Mouse (Mus musculus) heart, postnatal 0 days (tissue): ENCODE measurements around the gene Traf2. TPM values are rescaled to one million over a fixed set of nuclear protein-coding genes. Genes with fewer than 3 reads are reported as not detected.
A peak's percentile ranks its signal among the peaks of the same experiment; 100 is the strongest.

Experiments
- ATAC-seq: fragments of 200-750 bp; cut with Nextera tagmentation; 2 replicates; pipeline ENCODE4 v1.8.0; 2017; ENCODE audit warnings: low read depth, moderate number of reproducible peaks, moderate library complexity; ENCODE audit not compliant: insufficient read depth
- DNase-seq: peaks from one replicate; pipeline ENCODE4 v3.0.0-alpha.2; 2016; ENCODE audit warnings: low spot score
- H3K27ac ChIP-seq: fragments of 300-500 bp; sonication (generic); 2 replicates; pipeline ENCODE4 v1.5.1; 2014; ENCODE audit warnings: low read depth, mild to moderate bottlenecking
- H3K27me3 ChIP-seq: fragments of 300-500 bp; sonication (generic); 2 replicates; pipeline ENCODE4 v1.6.1; 2014; ENCODE audit warnings: low read length, mixed read lengths; ENCODE audit not compliant: control insufficient read depth, insufficient read depth
- H3K36me3 ChIP-seq: fragments of 300-500 bp; sonication (generic); replicated peaks from 2 replicates; pipeline ENCODE4 v1.6.1; 2014; ENCODE audit warnings: low read length, mixed read lengths; ENCODE audit not compliant: control insufficient read depth, insufficient read depth
- H3K4me1 ChIP-seq: fragments of 300-500 bp; sonication (generic); 2 replicates; pipeline ENCODE4 v1.6.1; 2014; ENCODE audit warnings: antibody characterized with exemption; ENCODE audit not compliant: control insufficient read depth, insufficient read depth
- H3K4me2 ChIP-seq: fragments of 300-500 bp; sonication (generic); 2 replicates; pipeline ENCODE4 v1.6.1; 2014; ENCODE audit warnings: low read depth, mild to moderate bottlenecking, low read length, moderate library complexity
- H3K4me3 ChIP-seq: fragments of 300-500 bp; sonication (generic); 2 replicates; pipeline ENCODE4 v1.5.1; 2014; ENCODE audit warnings: low read depth, low read length
- H3K9ac ChIP-seq: fragments of 300-500 bp; sonication (generic); replicated peaks from 2 replicates; pipeline ENCODE4 v1.6.1; 2014; ENCODE audit warnings: low read depth, low read length, mixed read lengths
- H3K9me3 ChIP-seq: fragments of 300-500 bp; sonication (generic); replicated peaks from 2 replicates; pipeline ENCODE4 v1.6.1; 2016; ENCODE audit warnings: low read length; ENCODE audit not compliant: control insufficient read depth
- CTCF ChIP-seq: IDR thresholded peaks from 2 replicates; pipeline ENCODE4 v1.5.1; 2016; ENCODE audit warnings: antibody characterized with exemption, control low read depth, low read depth
- EP300 ChIP-seq: IDR thresholded peaks from 2 replicates; pipeline ENCODE4 v1.6.1; 2016; ENCODE audit warnings: antibody characterized with exemption, low read depth
- WGBS: fragments of 180-500 bp; shearing (Covaris S2); extraction: QIAGEN DNeasy Blood & Tissue Kit; methylation state at CpG from one replicate; pipeline ENCODE4 v1.1.7; 2014; 5-methylcytosine and 5-hydroxymethylcytosine counted together
- polyA plus RNA-seq: library from polyadenylated mRNA; unstranded; fragments of >200 nt; fragmentation: Nextera tagmentation; extraction: Ambion mirVana; gene quantifications from 2 replicates; pipeline ENCODE4 v1.2.1, GENCODE M21; 2015
- total RNA-seq: library from RNA; depleted of rRNA; stranded (reverse); fragments of >200 nt; gene quantifications from 2 replicates; pipeline ENCODE4 v1.2.3, GENCODE M21; 2014; ENCODE audit warnings: low replicate concordance

The Traf2 gene
- total and polyA plus RNA-seq, 2 experiments from 2014 or later = 6.3 to 15.8 TPM

DNA sequence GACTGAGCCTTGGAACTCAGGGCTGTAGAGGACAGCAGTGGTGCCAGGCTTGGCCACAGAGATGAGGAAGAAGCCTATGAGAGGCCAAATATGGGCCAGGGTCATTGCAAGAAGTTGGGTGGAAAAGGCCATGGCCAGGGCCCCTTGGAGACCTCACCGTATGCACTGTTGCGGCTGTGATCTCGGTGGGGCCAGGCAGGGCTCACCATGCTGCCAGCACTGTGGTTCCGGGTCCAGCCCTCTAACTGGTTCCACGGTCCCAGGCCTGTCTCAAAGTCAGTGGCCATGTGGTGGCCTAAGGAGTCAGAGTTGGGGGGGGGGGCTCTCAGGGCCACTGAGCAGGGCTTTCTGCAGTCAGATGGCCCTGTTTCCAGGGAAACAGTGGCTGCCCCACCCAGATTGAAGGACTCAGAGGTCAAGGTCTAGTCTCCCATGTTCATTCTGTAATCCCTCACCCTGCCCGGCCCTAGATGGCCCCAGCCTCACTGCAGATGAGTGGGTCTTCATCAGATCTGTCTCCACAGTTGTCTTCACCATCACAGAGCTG is 21.8 kb upstream of the Traf2 start:
- H3K4me3 ChIP-seq = no peak overlapping the region
- no peak overlapping the region for H3K27ac ChIP-seq
- TF ChIP-seq EP300 = no peak
- no peak for TF ChIP-seq CTCF
- no peaks in the 10 kb centered on the region for H3K27me3 ChIP-seq
- no peak overlapping the region for H3K9ac ChIP-seq
- ATAC-seq = no peak
- peaks cover 43% of the 10 kb centered on the region for H3K36me3 ChIP-seq
- no peaks in the 10 kb centered on the region for H3K9me3 ChIP-seq
- no peak for DNase-seq
- H3K4me2 ChIP-seq = no peak overlapping the region
- H3K4me1 ChIP-seq = peaks cover 2% of the 10 kb centered on the region; the same call in 1 of the 2 replicates
- WGBS = 78% methylated on average over 6 of the region's 6 CpGs

- Histone ChIP-seq H3K36me3 (peaks cover 63% of the 10 kb centered on the region), H3K4me2 (no peak overlapping the region), H3K9ac (no peak overlapping the region), H3K27me3 (no peaks in the 10 kb centered on the region), H3K4me1 (no peaks in the 10 kb centered on the region), H3K4me3 (no peak overlapping the region), H3K27ac (no peak overlapping the region), H3K9me3 (no peaks in the 10 kb centered on the region)
- WGBS = 79% methylated on average over 6 of the region's 6 CpGs
- ATAC-seq (no peak), DNase-seq (no peak)
- TF ChIP-seq CTCF (peak; percentile 10; the same call in 1 of the 2 replicates), EP300 (no peak)
Observed at GRCm38 (mm10) chr2:25566558-25566957, 19.8 kb upstream of the Traf2 start.

DNA sequence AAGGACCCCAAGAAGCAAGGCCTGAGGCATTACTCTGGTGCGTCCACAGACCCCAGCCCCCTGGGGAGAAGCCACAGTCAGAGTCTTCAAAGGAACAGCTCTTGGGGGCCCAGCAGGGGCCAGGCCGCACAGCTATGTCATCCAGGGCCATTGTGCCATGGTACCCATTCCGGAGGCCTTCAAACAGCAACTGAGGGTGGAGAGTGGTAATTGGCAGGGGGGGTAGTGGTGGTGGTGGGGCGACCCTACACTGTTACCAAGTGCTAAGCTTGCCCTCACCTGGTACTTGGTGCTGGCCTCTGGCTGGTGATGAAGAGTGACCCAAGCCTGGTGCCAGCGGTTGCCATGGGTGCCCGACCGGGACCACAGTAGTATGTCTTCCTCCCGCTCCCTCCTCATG is 19.0 kb upstream of the Traf2 start:
- Histone ChIP-seq H3K4me3 (no peak overlapping the region), H3K36me3 (peaks cover 65% of the 10 kb centered on the region), H3K9ac (no peak overlapping the region), H3K27me3 (no peaks in the 10 kb centered on the region), H3K9me3 (no peaks in the 10 kb centered on the region), H3K27ac (no peak overlapping the region), H3K4me1 (no peaks in the 10 kb centered on the region), H3K4me2 (no peak overlapping the region)
- 92% methylated on average over 8 of the region's 8 CpGs for WGBS
- DNase-seq (no peak), ATAC-seq (no peak)
- TF ChIP-seq EP300 = no peak
- TF ChIP-seq CTCF = no peak

DNA sequence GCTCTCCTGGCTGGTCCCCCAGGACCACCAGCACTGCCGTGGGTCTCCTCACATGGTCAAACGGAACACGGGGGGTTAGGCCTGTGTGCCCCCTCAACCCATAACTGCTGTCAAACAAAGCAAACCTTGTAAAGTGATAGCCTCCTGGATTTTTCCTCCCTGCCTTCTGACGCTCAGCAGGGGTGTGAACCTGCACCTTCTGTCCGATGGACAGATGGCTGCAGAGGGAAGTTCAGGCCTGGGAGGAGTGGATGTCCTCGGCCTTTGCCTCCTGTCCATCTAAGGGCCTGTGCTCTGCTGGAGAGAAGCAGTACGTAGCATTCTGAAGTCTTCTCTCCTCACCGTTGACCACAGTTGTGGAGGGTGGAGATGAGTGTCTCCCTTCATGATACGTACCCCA is 15.2 kb upstream of the Traf2 start:
- Histone ChIP-seq H3K4me3 (no peak overlapping the region), H3K36me3 (peaks cover 62% of the 10 kb centered on the region), H3K4me2 (no peak overlapping the region), H3K9me3 (no peaks in the 10 kb centered on the region), H3K27ac (no peak overlapping the region), H3K4me1 (peaks cover 11% of the 10 kb centered on the region; the same call in 1 of the 2 replicates), H3K27me3 (no peaks in the 10 kb centered on the region), H3K9ac (no peak overlapping the region)
- DNase-seq = no peak
- TF ChIP-seq EP300 (no peak), CTCF (no peak)
- WGBS = 74% methylated on average over 9 of the region's 9 CpGs
- ATAC-seq = no peak

DNA sequence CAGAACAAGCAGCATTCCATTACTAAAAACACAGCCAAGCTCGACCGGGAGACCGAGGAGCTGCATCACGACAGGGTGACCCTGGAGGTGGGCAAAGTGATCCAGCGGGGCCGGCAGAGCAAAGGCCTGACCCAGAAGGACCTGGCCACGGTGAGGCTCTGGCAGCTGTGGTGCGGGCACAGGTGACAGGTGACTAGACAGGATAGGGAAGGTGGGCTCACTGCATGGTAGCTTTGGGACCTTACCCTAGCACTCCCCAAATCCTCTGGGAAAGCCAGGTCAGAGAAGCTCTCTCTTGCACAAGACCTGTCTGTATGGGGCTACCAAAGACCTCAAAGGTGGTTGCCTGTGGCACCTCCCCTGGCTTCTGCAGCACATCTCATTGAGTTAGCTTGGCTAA is 13.8 kb upstream of the Traf2 start:
- whole genome bisulfite sequencing = 83% methylated on average over 8 of the region's 8 CpGs
- H3K4me2 ChIP-seq = no peak overlapping the region

GRCm38 (mm10) chr2:25558774-25559173 is 12.0 kb upstream of the Traf2 start:
- no peak for DNase-seq
- no peaks in the 10 kb centered on the region for H3K27me3 ChIP-seq
- peak overlapping the region; percentile 84; the same call in 1 of the 2 replicates for H3K4me3 ChIP-seq
- H3K36me3 ChIP-seq = peaks cover 38% of the 10 kb centered on the region
- TF ChIP-seq CTCF (no peak), EP300 (no peak)
- no peaks in the 10 kb centered on the region for H3K9me3 ChIP-seq
- peak overlapping the region; percentile 89; the same call in 1 of the 2 replicates for H3K9ac ChIP-seq
- no peak overlapping the region for H3K27ac ChIP-seq
- ATAC-seq = no peak
- H3K4me1 ChIP-seq = peaks cover 16% of the 10 kb centered on the region; the same call in 1 of the 2 replicates
- peak overlapping the region; percentile 88 for H3K4me2 ChIP-seq
- 58% methylated on average over 6 of the region's 6 CpGs for WGBS

More for the DNA sequence above, 13.8 kb upstream of the Traf2 start:
- H3K27ac ChIP-seq = no peak overlapping the region
- DNase-seq (no peak), ATAC-seq (no peak)
- TF ChIP-seq EP300 (no peak), CTCF (no peak)
- peaks cover 56% of the 10 kb centered on the region for H3K36me3 ChIP-seq
- H3K9me3 ChIP-seq = no peaks in the 10 kb centered on the region
- peaks cover 16% of the 10 kb centered on the region; the same call in 1 of the 2 replicates for H3K4me1 ChIP-seq
- H3K27me3 ChIP-seq = no peaks in the 10 kb centered on the region
- H3K9ac ChIP-seq = no peak overlapping the region
- H3K4me3 ChIP-seq = no peak overlapping the region
